Mouse (Mus musculus): ENCODE measurements around the gene Abcd1. TPM values are rescaled to one million over a fixed set of nuclear protein-coding genes. Genes with fewer than 3 reads are reported as not detected.
"Not testable (repeated sequence)": the region's sequence is repeated elsewhere in the genome, so short reads cannot be mapped to it uniquely, and the experiment has no call there.

Abcd1 gene
- total and polyA plus RNA-seq, 2 experiments from 2014 or later, result 7.9 to 19.2 TPM

DNA sequence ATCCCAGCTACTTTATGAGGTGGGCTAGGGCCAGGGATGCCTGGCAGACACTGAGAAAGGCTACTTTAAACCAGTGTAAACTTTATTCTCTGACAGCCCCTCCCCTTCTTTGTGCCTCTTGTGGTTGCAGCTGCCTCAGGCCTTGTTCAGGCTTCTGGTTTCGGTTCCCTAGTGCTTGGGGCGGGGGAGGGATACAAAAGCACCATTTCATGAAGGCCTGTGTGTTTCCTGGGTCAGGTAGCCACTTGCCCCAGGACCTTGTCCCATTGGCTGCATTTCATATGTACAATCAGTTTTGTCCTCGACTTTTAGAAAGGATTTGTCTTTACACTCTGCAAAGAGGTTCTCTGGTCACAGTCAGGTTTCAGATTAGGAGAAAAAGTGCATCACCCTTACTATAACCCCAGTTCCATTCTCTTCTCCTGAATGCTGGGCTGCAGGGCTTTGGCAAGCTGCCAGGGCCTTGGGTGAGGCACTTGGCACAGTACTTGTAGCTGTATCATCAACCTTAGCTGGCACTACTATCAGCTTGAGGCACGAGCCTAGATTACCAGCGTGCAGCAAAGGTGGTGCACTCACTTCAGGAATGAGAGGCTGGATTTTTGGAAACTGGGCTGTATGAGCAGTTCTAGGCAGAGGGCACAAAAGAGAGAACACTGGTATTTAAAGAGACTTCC, 2.4 kb downstream of the Abcd1 start:
- H3K4me2 ChIP-seq (ENCODE audit: low read depth, low read length, poor library complexity, severe bottlenecking), result peak overlapping the region; percentile 5; the same call in 1 of the 2 replicates
- ATAC-seq (ENCODE audit: low FRiP score) (no peak), DNase-seq (ENCODE audit: low spot score) (no peak)
- H3K9ac ChIP-seq (replicated peaks; ENCODE audit: low read length, poor library complexity, severe bottlenecking), result no peak overlapping the region
- TF ChIP-seq CTCF (IDR thresholded peaks at IDR 0.05), result no peak
- no peaks in the 10 kb centered on the region for H3K27me3 ChIP-seq (ENCODE audit: insufficient read depth, low read length)
- H3K4me1 ChIP-seq (ENCODE audit: insufficient read depth, low read length), result 0 out of 2 replicates have a peak, but pooled peaks cover 5% of the 10 kb centered on the region
- WGBS, result 45% methylated on average over 5 of the region's 5 CpGs
- H3K9me3 ChIP-seq (ENCODE audit: low read length), result no peaks in the 10 kb centered on the region
- no peak overlapping the region for H3K4me3 ChIP-seq (ENCODE audit: low read depth, low read length)
- no peak overlapping the region for H3K27ac ChIP-seq (ENCODE audit: low read depth, low read length)
- H3K36me3 ChIP-seq (ENCODE audit: insufficient read depth, low read length), result no peaks in the 10 kb centered on the region

DNA sequence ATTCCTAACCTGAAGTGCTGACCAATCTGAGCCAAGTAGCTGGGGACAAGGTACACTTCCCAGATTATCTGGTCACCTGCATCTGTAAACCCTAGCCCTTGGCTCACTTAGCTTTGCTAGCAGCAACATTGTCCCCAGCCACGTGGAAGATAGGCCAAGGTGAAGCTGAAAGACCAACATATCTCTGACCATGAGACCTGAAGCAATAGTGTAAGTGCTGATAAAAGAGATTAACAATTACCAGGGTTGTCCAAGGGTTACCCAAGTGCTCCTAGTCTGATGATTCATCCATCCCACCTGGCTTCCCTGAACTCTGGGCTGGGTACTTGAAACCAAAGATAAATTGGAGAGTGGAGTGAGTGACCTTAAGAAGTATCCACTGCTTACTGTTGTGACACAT, 14.5 kb downstream of the Abcd1 start:
- H3K4me3 ChIP-seq (ENCODE audit: low read depth, low read length), result no peak overlapping the region
- H3K27me3 ChIP-seq (ENCODE audit: insufficient read depth, low read length), result no peaks in the 10 kb centered on the region
- H3K36me3 ChIP-seq (ENCODE audit: insufficient read depth, low read length), result peaks cover 9% of the 10 kb centered on the region; the same call in 1 of the 2 replicates
- TF ChIP-seq CTCF (IDR thresholded peaks at IDR 0.05), result no peak
- no peak for DNase-seq (ENCODE audit: low spot score)
- no peaks in the 10 kb centered on the region for H3K4me1 ChIP-seq (ENCODE audit: insufficient read depth, low read length)
- H3K4me2 ChIP-seq (ENCODE audit: low read depth, low read length, poor library complexity, severe bottlenecking), result no peak overlapping the region
- H3K27ac ChIP-seq (ENCODE audit: low read depth, low read length), result no peak overlapping the region
- no peaks in the 10 kb centered on the region for H3K9me3 ChIP-seq (ENCODE audit: low read length)
- ATAC-seq (ENCODE audit: low FRiP score), result no peak
- no peak overlapping the region for H3K9ac ChIP-seq (replicated peaks; ENCODE audit: low read length, poor library complexity, severe bottlenecking)
- 50% methylated on average over 1 of the region's 1 CpGs for WGBS

- 67% methylated on average over 1 of the region's 1 CpGs for WGBS
- TF ChIP-seq CTCF (IDR thresholded peaks at IDR 0.05), result peak; percentile 32
- H3K9ac ChIP-seq (replicated peaks; ENCODE audit: low read length, poor library complexity, severe bottlenecking), result no peak overlapping the region
- no peak overlapping the region for H3K4me3 ChIP-seq (ENCODE audit: low read depth, low read length)
- H3K36me3 ChIP-seq (ENCODE audit: insufficient read depth, low read length), result no peaks in the 10 kb centered on the region
- H3K27ac ChIP-seq (ENCODE audit: low read depth, low read length), result no peak overlapping the region
- DNase-seq (ENCODE audit: low spot score) (no peak), ATAC-seq (ENCODE audit: low FRiP score) (no peak)
- H3K27me3 ChIP-seq (ENCODE audit: insufficient read depth, low read length), result no peaks in the 10 kb centered on the region
- H3K9me3 ChIP-seq (ENCODE audit: low read length), result no peaks in the 10 kb centered on the region
- no peaks in the 10 kb centered on the region for H3K4me1 ChIP-seq (ENCODE audit: insufficient read depth, low read length)
- H3K4me2 ChIP-seq (ENCODE audit: low read depth, low read length, poor library complexity, severe bottlenecking), result no peak overlapping the region
Measured at GRCm38 (mm10) chrX:73738155-73738554, 21.8 kb downstream of the Abcd1 start.

- no peaks in the 10 kb centered on the region for H3K4me1 ChIP-seq (ENCODE audit: insufficient read depth, low read length)
- H3K36me3 ChIP-seq (ENCODE audit: insufficient read depth, low read length), result no peaks in the 10 kb centered on the region
- H3K27me3 ChIP-seq (ENCODE audit: insufficient read depth, low read length), result no peaks in the 10 kb centered on the region
- no peak overlapping the region for H3K9ac ChIP-seq (replicated peaks; ENCODE audit: low read length, poor library complexity, severe bottlenecking)
- ATAC-seq (ENCODE audit: low FRiP score), result no peak
- WGBS, result 72% methylated on average over 5 of the region's 5 CpGs
- no peak overlapping the region for H3K4me3 ChIP-seq (ENCODE audit: low read depth, low read length)
- no peaks in the 10 kb centered on the region for H3K9me3 ChIP-seq (ENCODE audit: low read length)
- no peak for DNase-seq (ENCODE audit: low spot score)
- TF ChIP-seq CTCF (IDR thresholded peaks at IDR 0.05), result no peak
- H3K4me2 ChIP-seq (ENCODE audit: low read depth, low read length, poor library complexity, severe bottlenecking), result no peak overlapping the region
- H3K27ac ChIP-seq (ENCODE audit: low read depth, low read length), result no peak overlapping the region
Measured at GRCm38 (mm10) chrX:73739151-73739550, 22.8 kb downstream of the Abcd1 start.

DNA sequence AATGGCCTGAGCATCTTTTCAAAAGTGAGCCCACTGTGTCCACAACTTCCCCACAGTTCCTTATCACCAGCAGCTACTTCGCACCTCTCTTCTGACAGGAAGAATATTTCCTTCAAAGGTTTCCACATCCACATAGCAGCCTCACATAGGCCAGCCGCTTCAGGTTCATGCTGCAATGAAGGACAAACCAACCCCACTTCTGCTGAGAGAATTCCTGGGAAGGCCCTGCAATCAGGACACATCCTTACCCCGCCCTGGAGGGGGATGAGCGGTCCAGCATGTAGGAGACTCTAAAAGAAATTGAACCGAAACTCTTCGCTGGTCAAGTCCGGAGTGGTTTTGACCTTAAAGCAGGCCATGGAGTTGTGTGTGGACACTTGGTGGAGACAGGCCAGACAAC, 23.4 kb downstream of the Abcd1 start:
- H3K4me1 ChIP-seq (ENCODE audit: insufficient read depth, low read length); ATAC-seq (ENCODE audit: low FRiP score); DNase-seq (ENCODE audit: low spot score); H3K36me3 ChIP-seq (ENCODE audit: insufficient read depth, low read length); H3K9ac ChIP-seq (replicated peaks; ENCODE audit: low read length, poor library complexity, severe bottlenecking); H3K27ac ChIP-seq (ENCODE audit: low read depth, low read length); H3K9me3 ChIP-seq (ENCODE audit: low read length); H3K27me3 ChIP-seq (ENCODE audit: insufficient read depth, low read length); H3K4me2 ChIP-seq (ENCODE audit: low read depth, low read length, poor library complexity, severe bottlenecking); H3K4me3 ChIP-seq (ENCODE audit: low read depth, low read length): not testable (repeated sequence)
- WGBS, result 94% methylated on average over 7 of the region's 7 CpGs

DNA sequence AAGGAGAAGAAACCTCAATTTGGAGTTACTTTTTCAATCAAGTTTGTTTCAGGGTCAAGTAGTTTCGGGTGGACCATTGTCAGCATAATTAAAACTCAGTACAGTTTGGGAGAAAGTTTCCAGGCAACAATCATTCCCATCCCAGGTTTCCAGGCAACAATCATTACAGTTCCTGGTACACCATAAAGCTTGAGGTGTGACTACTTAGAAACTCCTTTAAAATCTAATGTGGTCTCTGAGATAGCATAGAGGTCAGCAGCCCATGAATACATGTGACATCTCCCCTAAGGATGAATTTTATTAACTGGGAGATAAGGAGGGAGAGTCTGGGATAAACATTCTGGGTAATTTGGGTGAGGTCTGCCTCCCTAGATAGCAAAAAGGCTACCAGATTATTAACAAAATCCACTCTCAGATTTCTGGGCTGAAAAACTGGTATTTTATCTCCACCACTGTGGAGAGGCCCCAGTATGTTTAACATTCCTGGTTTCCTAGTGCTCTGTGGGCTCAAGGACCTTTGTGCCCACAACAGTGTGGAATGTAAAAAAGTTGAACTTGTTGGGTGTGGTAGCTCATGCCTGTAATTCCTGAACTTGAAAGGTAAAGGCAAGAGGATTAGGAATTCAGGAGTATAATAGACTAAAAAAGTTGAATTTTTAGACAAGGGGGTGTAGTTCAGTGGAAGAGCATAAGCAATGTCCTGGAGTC, 28.5 kb downstream of the Abcd1 start:
- 69% methylated on average over 1 of the region's 1 CpGs for WGBS
- Histone ChIP-seq H3K27me3 (ENCODE audit: insufficient read depth, low read length) (no peaks in the 10 kb centered on the region), H3K27ac (ENCODE audit: low read depth, low read length) (no peak overlapping the region), H3K36me3 (ENCODE audit: insufficient read depth, low read length) (no peaks in the 10 kb centered on the region), H3K9me3 (ENCODE audit: low read length) (no peaks in the 10 kb centered on the region), H3K4me3 (ENCODE audit: low read depth, low read length) (no peak overlapping the region), H3K4me2 (ENCODE audit: low read depth, low read length, poor library complexity, severe bottlenecking) (no peak overlapping the region), H3K9ac (replicated peaks; ENCODE audit: low read length, poor library complexity, severe bottlenecking) (no peak overlapping the region), H3K4me1 (ENCODE audit: insufficient read depth, low read length) (no peaks in the 10 kb centered on the region)
- TF ChIP-seq CTCF (IDR thresholded peaks at IDR 0.05), result no peak
- DNase-seq (ENCODE audit: low spot score) (no peak), ATAC-seq (ENCODE audit: low FRiP score) (no peak)

Measured in midbrain, postnatal 0 days (tissue).